Mouse (Mus musculus) thymus, adult 2 months (tissue): ENCODE measurements around the gene Tas1r3.

Experiments used
- CTCF ChIP-seq: fragments of 200-500 bp; IDR thresholded peaks from 2 replicates; pipeline ENCODE4 v1.5.1; 2012; ENCODE audit warnings: mild to moderate bottlenecking, control low read depth, low read length, moderate library complexity, borderline replicate concordance; ENCODE audit not compliant: control insufficient read depth, poor library complexity, insufficient read depth; ENCODE audit errors: extremely low read depth
- POLR2A ChIP-seq: fragments of 200-500 bp; IDR thresholded peaks from 2 replicates; pipeline ENCODE4 v1.6.1; 2012; ENCODE audit warnings: mild to moderate bottlenecking, low read length, control low read depth, moderate library complexity; ENCODE audit not compliant: control insufficient read depth, poor library complexity, insufficient read depth; ENCODE audit errors: extremely low read depth

DNA sequence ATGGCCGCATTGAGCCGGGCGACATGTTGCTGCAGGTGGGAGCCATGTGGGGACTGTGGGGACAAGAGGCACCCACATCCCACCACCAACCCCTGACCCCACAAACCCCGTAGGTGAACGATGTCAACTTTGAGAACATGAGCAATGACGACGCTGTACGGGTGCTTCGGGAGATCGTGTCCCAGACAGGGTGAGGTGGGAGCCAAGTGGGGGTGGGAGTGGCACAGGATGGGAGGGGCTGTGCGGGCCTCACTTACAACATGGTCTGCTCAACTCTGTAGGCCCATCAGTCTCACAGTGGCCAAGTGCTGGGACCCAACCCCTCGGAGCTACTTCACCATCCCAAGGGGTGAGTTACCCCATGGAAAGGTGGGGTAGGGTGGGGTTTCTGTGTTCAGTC is 8.2 kb downstream of the Tas1r3 start:
- TF ChIP-seq CTCF (no peak), POLR2A (no peak)
